Mouse (Mus musculus): ENCODE results near the gene Scn5a.

DNA sequence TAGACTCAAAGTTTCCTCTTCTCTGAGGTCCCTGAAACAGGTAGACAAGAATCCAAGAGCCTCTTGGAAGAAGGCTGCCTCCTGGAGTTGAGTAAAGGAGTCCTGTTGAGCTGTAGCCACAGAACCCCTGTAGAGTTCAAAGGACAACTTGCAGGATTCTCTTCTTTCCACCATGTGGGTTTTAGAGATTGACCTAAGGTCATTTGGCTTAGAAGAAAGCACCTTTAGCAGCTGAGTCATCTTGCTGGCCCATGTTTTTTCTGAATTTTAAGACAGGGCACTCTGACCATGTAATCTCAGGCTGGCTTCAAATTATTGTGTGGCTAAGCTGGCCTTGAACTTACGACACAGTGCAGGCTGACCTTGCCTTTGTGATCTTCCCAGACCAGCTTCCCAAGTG, 105.8 kb downstream of the Scn5a start:
- no peak for TF ChIP-seq CTCF (IDR thresholded peaks at IDR 0.05; ENCODE audit: borderline replicate concordance, control insufficient read depth, extremely low read depth, insufficient read depth, low read length, poor library complexity)
- no peak for TF ChIP-seq POLR2A (IDR thresholded peaks at IDR 0.05; ENCODE audit: control insufficient read depth, extremely low read depth, insufficient read depth, low read length, poor library complexity)
